Comparison of ENCODE assay signal across 8 mouse cellular contexts in genomic region chr8:111299821-111300568, GRCm38 (mm10). TPM values are rescaled to one million over a fixed set of nuclear protein-coding genes. Genes with fewer than 3 reads are reported as not detected.
DNase-seq lines count a peak whose midpoint lies in the region; ATAC-seq lines count a peak whose summit lies in the region.

Gene Rfwd3 (minus strand): TSS chr8:111300222.

- ATAC-seq in inflammation-experienced regulatory T-cells, adult 6 months, result peak; percentile 98
- peak; percentile 98 for ATAC-seq in megakaryocyte-erythroid progenitor cell, adult 5-6 weeks (replicated peaks; ENCODE audit: low FRiP score, low TSS enrichment, poor library complexity, severe bottlenecking)

- intact Hi-C loops in gastrocnemius, postnatal 14 days (cut with DNase I; ENCODE audit: low total_unique reads), result no loop called here
- intact Hi-C loops in left cerebral cortex, postnatal 10 days (cut with DNase I), result no loop called here

- peak; percentile 98 for DNase-seq in adrenal gland, adult (ENCODE audit: inconsistent age in 2 of 2, low spot score in 1 of 2)
- peak; percentile 98 for DNase-seq in embryo, embryonic 10.5 days (ENCODE audit: low spot score)
- peak; percentile 96 for DNase-seq in gastrocnemius, postnatal 14 days
- DNase-seq in left cerebral cortex, postnatal 10 days (ENCODE audit: extremely low spot score in 1 of 2, low spot score in 2 of 2), result peak; percentile 98
- peak; percentile 96 for DNase-seq in right cerebral cortex, postnatal 25 days
- peak; percentile 97 for DNase-seq in urinary bladder, postnatal 4 days (ENCODE audit: low spot score in 2 of 2)

RNA-seq across cellular contexts. Expression of gene Rfwd3, which starts in this region (rescaled TPM):
- 1 to 10 TPM; 6.1 to 6.9 TPM for total RNA-seq in gastrocnemius, postnatal 14 days (2021)
- 10 to 100 TPM; 26.0 to 37.9 (median 27.3) TPM for polyA plus RNA-seq in inflammation-experienced regulatory T-cells, adult 6 months (2017; shearing (Covaris generic))
- total RNA-seq in left cerebral cortex, postnatal 10 days (2021), result 10 to 100 TPM; 17.4 to 17.7 TPM
- 74.5 and 75.6 TPM in 2 replicates for total RNA-seq in megakaryocyte-erythroid progenitor cell, adult 5-6 weeks (2014; fragmentation: Nextera tagmentation)
- total RNA-seq in megakaryocyte-erythroid progenitor cell, adult 5-6 weeks (2017), result 51.3 and 63.6 TPM in 2 replicates

Comparison
In these comparisons a context has a peak if more than half of its experiments do, and no peak if none do; other contexts are left out.
1. Peak in every context shown above with its lines: DNase-seq and ATAC-seq.